Mouse (Mus musculus) liver, embryonic 16.5 days (tissue): ENCODE measurements at regions not wholly inside any gene's neighbourhood (a gene's known extent, or its start where the extent isn't known, plus 50 kb on each side); places are given as distances from the start of the nearest gene placed in this dataset.
"Not testable (repeated sequence)": the region's sequence is repeated elsewhere in the genome, so short reads cannot be mapped to it uniquely, and the experiment has no call there.

Experiments
- ATAC-seq: fragments of 200-750 bp; cut with Nextera tagmentation; 2 replicates; pipeline ENCODE4 v1.8.0; 2017; ENCODE audit warnings: low read depth, mild to moderate bottlenecking, moderate number of reproducible peaks, moderate library complexity
- H3K27ac ChIP-seq: fragments of 300-500 bp; sonication (generic); 2 replicates; pipeline ENCODE4 v1.5.1; 2014; ENCODE audit warnings: mild to moderate bottlenecking, low read length
- H3K27me3 ChIP-seq: fragments of 300-500 bp; sonication (generic); 2 replicates; pipeline ENCODE4 v1.6.1; 2014; ENCODE audit warnings: low read depth, low read length, mixed read lengths; ENCODE audit not compliant: control insufficient read depth, insufficient read depth
- H3K36me3 ChIP-seq: fragments of 300-500 bp; sonication (generic); 2 replicates; pipeline ENCODE4 v1.6.1; 2014; ENCODE audit warnings: mild to moderate bottlenecking; ENCODE audit not compliant: control insufficient read depth, insufficient read depth
- H3K4me1 ChIP-seq: fragments of 300-500 bp; sonication (generic); 2 replicates; pipeline ENCODE4 v1.6.1; 2014; ENCODE audit warnings: low read depth, low read length, mixed read lengths; ENCODE audit not compliant: control insufficient read depth
- H3K4me2 ChIP-seq: fragments of 300-500 bp; sonication (generic); 2 replicates; pipeline ENCODE4 v1.6.1; 2014; ENCODE audit warnings: low read depth, low read length, mixed read lengths
- H3K4me3 ChIP-seq: fragments of 300-500 bp; sonication (generic); 2 replicates; pipeline ENCODE4 v1.5.1; 2014; ENCODE audit warnings: low read depth, mild to moderate bottlenecking, low read length
- H3K9ac ChIP-seq: fragments of 300-500 bp; sonication (generic); 2 replicates; pipeline ENCODE4 v1.6.1; 2014; ENCODE audit warnings: low read depth, low read length
- H3K9me3 ChIP-seq: fragments of 300-500 bp; sonication (generic); replicated peaks from 2 replicates; pipeline ENCODE4 v1.6.1; 2016; ENCODE audit warnings: low read length; ENCODE audit not compliant: control insufficient read depth
- WGBS: fragments of 180-500 bp; shearing (Covaris S2); extraction: QIAGEN DNeasy Blood & Tissue Kit; methylation state at CpG from one replicate; pipeline ENCODE4 v1.1.7; 2014; ENCODE audit not compliant: insufficient replicate concordance; 5-methylcytosine and 5-hydroxymethylcytosine counted together

DNA sequence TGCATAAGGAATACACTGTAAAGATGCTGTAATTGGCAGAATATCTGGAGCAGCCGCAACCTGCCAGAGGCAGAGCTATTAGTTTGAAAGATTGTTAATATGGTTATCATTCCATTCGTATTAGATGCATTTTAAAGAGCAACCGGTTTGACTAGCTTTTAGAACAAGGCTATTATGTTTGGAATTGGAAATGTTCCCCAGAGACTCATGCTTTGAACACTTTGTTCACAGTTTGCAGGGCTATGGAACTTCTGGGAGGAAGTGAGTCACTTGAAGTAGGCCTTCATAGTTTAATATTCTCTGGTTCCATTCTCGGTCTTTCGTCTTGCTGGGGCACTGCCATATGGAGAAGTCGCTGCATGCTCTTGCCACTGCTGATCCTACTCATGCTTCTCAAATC, 443.1 kb upstream of the Sphkap start:
- no peak overlapping the region for H3K4me2 ChIP-seq
- no peak for ATAC-seq
- no peaks in the 10 kb centered on the region for H3K36me3 ChIP-seq
- 73% methylated on average over 6 of the region's 6 CpGs for WGBS
- H3K9ac ChIP-seq: no peak overlapping the region
- no peak overlapping the region for H3K27ac ChIP-seq
- no peaks in the 10 kb centered on the region for H3K9me3 ChIP-seq
- no peaks in the 10 kb centered on the region for H3K27me3 ChIP-seq
- no peaks in the 10 kb centered on the region for H3K4me1 ChIP-seq
- no peak overlapping the region for H3K4me3 ChIP-seq

DNA sequence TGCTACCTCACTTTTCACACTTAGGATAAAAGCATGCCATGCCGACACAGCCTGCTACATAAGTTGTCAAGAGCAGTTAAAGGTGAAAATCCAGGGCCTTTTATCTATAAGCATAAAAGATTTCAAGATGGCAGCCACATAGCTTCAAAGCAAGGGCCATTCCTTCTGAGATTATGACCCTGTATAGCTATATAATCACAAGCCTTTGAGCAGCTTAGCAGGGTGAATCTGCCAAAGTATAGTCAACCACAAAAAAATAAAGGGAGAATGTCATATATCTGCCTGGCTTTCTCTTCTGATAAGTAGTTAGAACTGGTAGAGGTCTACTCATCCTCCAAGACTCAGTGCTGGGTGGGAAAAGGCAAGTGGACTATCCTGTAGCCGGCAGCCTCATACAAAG, 440.4 kb upstream of the Sphkap start:
- H3K27me3 ChIP-seq: no peaks in the 10 kb centered on the region
- ATAC-seq: no peak

DNA sequence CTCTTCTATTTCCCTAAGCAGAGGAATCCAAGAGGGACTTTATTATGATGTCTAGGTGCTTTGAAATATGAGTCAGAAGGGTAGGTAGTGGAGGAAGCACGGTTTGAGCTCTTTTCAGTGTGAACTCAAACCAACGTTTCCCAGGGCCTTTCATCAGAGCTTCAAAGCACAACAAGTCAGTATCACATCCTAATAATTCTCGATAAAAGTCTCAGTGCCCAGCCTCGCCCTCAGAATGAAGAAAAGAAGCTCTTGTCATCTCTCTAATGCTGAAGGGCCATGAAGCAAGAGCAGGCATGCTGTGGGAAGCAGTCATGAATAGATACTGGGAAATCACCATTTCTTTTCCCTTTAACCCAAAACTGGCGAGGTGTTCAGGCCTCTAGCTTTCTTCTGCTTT, 440.0 kb upstream of the Sphkap start:
- Histone ChIP-seq H3K4me3 (no peak overlapping the region), H3K36me3 (no peaks in the 10 kb centered on the region), H3K27ac (no peak overlapping the region), H3K9me3 (no peaks in the 10 kb centered on the region), H3K4me1 (no peaks in the 10 kb centered on the region), H3K9ac (no peak overlapping the region), H3K4me2 (no peak overlapping the region), H3K27me3 (no peaks in the 10 kb centered on the region)
- no peak for ATAC-seq
- 41% methylated on average over 5 of the region's 5 CpGs for WGBS

More for the DNA sequence above, 440.4 kb upstream of the Sphkap start:
- H3K27ac ChIP-seq: no peak overlapping the region
- no peak overlapping the region for H3K4me3 ChIP-seq
- 61% methylated on average over 2 of the region's 2 CpGs for WGBS
- no peaks in the 10 kb centered on the region for H3K4me1 ChIP-seq
- no peaks in the 10 kb centered on the region for H3K9me3 ChIP-seq
- no peaks in the 10 kb centered on the region for H3K36me3 ChIP-seq
- H3K4me2 ChIP-seq: no peak overlapping the region
- no peak overlapping the region for H3K9ac ChIP-seq

DNA sequence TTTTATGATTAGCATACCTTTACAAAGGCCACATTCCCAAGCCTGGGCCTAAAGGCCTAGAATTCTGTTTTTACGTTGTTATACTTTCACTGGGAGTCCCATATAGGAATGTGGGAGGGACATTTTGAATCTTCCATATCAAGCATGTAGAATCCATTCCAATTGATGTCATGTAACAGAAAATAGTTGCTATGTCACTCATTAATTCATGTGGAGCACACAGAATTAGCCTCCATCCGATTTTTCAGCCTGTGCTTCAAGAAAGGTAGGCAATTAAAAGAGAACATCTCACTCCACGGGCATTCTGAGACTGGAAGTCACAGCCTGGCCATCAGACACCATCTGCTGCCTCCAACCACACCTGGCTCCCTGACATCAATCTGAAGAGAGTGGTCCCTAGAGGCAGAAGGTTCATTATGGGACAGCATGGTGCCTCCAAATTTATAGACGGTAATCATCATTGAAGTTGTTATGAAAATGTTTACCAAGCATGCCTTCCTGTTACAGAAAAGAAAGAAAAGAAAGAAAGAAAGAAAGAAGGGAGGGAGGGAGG, 436.9 kb upstream of the Sphkap start:
- H3K36me3 ChIP-seq: no peaks in the 10 kb centered on the region
- no peak overlapping the region for H3K27ac ChIP-seq
- no peaks in the 10 kb centered on the region for H3K27me3 ChIP-seq
- no peak for ATAC-seq
- H3K4me1 ChIP-seq: no peaks in the 10 kb centered on the region
- H3K9ac ChIP-seq: no peak overlapping the region
- WGBS: 47% methylated on average over 4 of the region's 4 CpGs
- H3K4me2 ChIP-seq: no peak overlapping the region
- no peak overlapping the region for H3K4me3 ChIP-seq
- H3K9me3 ChIP-seq: no peaks in the 10 kb centered on the region

DNA sequence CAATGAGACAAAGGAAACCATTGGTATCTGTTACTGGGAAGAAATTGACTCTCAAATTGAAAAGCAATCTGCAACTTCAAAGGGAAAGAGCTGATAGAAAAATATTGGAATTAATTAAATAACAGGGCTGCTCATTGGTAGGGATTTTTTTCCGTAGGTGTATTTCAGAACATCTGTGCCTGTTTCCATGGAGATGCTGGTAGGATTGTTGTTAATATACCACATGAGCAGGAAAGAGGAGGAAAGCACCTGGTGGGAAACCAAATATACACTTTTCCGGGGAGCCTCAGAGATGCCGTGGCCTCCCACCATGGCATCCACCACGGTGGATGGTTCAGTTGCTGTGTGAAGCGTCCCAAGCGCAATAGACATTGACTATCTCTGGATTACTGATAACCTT, 428.0 kb upstream of the Sphkap start:
- WGBS: 79% methylated on average over 6 of the region's 6 CpGs
- no peak for ATAC-seq
- Histone ChIP-seq H3K36me3 (no peaks in the 10 kb centered on the region), H3K9ac (no peak overlapping the region), H3K4me2 (no peak overlapping the region), H3K4me3 (no peak overlapping the region), H3K9me3 (no peaks in the 10 kb centered on the region), H3K27me3 (no peaks in the 10 kb centered on the region), H3K27ac (no peak overlapping the region), H3K4me1 (no peaks in the 10 kb centered on the region)

DNA sequence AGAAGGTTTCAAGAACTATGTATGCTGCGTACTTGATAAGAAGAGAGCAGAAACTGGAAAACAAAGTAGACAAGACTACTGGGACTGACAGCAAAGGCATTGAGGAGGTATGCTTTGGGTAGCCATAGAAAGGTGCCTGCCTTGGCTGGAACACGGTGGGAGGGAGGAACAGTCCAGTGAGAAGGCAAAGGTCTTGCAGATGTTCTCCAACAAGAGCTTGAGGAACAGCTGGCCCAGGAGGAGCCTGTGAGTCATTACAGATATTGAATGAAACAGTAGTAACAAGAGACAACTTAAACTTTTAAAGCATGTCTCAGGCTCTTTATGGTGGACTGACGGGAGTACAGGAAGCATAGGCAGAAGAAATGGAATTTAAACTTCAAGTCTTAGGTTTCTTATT, 424.9 kb upstream of the Sphkap start:
- Histone ChIP-seq H3K4me1 (no peaks in the 10 kb centered on the region), H3K36me3 (no peaks in the 10 kb centered on the region), H3K4me3 (no peak overlapping the region), H3K4me2 (no peak overlapping the region), H3K9ac (no peak overlapping the region), H3K9me3 (no peaks in the 10 kb centered on the region), H3K27me3 (no peaks in the 10 kb centered on the region), H3K27ac (no peak overlapping the region)
- ATAC-seq: no peak
- 66% methylated on average over 3 of the region's 3 CpGs for WGBS

DNA sequence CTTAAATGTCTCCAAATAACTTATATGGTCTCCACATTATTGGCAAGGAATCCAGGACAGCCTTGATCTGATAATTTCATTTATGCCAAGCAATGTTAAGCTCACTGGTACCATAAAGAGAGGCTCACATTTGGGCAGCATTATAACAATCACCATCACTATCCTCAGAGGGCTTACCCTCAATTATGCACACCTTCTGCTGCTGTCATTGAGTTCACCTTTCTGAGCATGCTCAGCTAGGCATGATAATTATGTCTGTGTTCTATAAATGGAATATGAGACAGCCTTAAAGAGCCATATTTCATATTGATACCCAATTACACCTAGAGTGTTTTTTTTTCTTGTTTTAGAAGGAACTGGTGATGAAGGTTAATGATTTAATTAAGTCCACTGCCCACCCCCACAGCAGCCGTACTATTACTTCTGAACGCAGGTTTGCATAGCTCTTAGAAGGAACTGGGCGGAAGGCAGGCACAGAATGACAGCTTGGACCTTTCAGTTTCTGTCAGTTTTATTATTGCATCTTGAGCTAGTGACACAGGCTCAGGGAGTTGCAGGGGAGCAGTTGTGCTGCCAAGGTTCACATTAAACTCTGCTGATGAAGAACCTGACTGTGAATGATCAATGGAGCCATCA, 424.0 kb upstream of the Sphkap start:
- no peak overlapping the region for H3K4me2 ChIP-seq
- no peaks in the 10 kb centered on the region for H3K36me3 ChIP-seq
- no peaks in the 10 kb centered on the region for H3K9me3 ChIP-seq
- 74% methylated on average over 3 of the region's 3 CpGs for WGBS
- H3K9ac ChIP-seq: no peak overlapping the region
- no peak overlapping the region for H3K4me3 ChIP-seq
- no peak overlapping the region for H3K27ac ChIP-seq
- no peaks in the 10 kb centered on the region for H3K4me1 ChIP-seq
- ATAC-seq: no peak
- H3K27me3 ChIP-seq: no peaks in the 10 kb centered on the region

DNA sequence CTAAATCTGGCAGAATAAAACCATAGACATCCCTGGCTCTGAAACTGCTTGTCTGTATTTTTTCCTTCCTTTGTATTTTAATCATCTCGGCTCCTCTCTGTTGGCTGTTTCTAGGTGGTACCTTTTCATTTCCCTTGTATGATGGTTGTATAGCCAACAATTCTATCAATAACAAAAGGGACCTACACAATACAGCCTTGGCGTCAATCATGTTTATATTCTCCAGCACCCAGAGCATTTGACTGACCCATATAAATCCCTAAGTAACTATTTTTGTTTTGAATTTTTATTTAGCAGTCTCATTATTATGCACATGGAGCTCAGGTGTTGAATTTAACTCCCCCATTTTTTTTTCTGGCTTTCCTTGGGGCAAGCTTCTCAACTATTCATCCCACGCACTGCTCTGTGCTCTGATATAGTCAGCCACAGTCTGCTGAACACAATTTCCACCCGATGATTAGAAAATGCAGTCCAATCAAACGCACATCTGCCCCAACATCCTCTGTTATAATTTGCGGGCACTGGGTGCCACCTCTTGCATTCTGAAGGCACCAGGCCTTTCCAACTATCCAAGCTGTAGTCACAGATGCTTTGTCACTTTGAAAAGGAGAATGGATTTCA, 422.1 kb upstream of the Sphkap start:
- Histone ChIP-seq H3K4me1 (no peaks in the 10 kb centered on the region), H3K27me3 (no peaks in the 10 kb centered on the region), H3K27ac (no peak overlapping the region), H3K4me3 (no peak overlapping the region), H3K4me2 (no peak overlapping the region), H3K36me3 (no peaks in the 10 kb centered on the region), H3K9me3 (no peaks in the 10 kb centered on the region), H3K9ac (no peak overlapping the region)
- ATAC-seq: no peak
- WGBS: 60% methylated on average over 6 of the region's 6 CpGs

DNA sequence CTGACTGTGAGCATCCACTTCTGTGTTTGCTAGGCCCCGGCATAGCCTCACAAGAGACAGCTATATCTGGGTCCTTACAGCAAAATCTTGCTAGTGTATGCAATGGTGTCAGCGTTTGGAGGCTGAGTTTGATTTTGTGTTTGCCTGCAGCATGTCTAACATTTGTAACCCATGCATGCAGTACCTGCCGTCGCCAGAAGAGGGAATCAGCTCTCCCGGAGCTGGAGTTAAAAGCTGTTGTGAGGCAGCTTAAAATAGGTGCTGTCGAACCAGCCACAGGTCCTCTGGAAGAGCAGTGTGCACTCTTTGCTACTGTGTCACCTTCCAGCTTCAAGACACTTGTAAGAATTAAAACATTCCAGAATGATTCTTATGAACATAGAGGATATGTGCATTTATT, 403.2 kb upstream of the Sphkap start:
- 27% methylated on average over 5 of the region's 6 CpGs for WGBS
- H3K27ac ChIP-seq, H3K4me3 ChIP-seq, H3K9me3 ChIP-seq, H3K36me3 ChIP-seq, H3K4me1 ChIP-seq, H3K27me3 ChIP-seq, H3K9ac ChIP-seq, ATAC-seq, H3K4me2 ChIP-seq: not testable (repeated sequence)
